23 mouse cellular contexts compared by ENCODE assay signal in genomic region chr17:79887926-79888325, GRCm38 (mm10). TPM values are rescaled to one million over a fixed set of nuclear protein-coding genes. Genes with fewer than 3 reads are reported as not detected.
DNase-seq lines count a peak whose midpoint lies in the region; ATAC-seq and TF ChIP-seq lines count a peak whose summit lies in the region.
"Had no signal": no experiment of that assay in that cellular context is flagged by ENCODE, and none has a peak within 500 bp of the region (broad histone marks: within the 10 kb centered on the region; RNA-seq: fewer than 3 reads in every experiment).

No protein-coding gene starts in this region.

- H3K36me3 ChIP-seq in midbrain, embryonic 14.5 days (ENCODE audit: control insufficient read depth, insufficient read depth, low read length) = no peaks in the 10 kb centered on the region
- no peaks in the 10 kb centered on the region for H3K36me3 ChIP-seq in midbrain, embryonic 10.5 days
- H3K36me3 ChIP-seq: embryonic facial prominence, embryonic 13.5 days; embryonic facial prominence, embryonic 15.5 days; forebrain, embryonic 10.5 days; forebrain, embryonic 12.5 days; forebrain, embryonic 15.5 days had no signal

- ATAC-seq in midbrain, embryonic 14.5 days (ENCODE audit: low FRiP score, low TSS enrichment) = no peak
- ATAC-seq: forebrain, embryonic 15.5 days had no signal

- 23% methylated on average over 1 of the region's 1 CpGs for WGBS in midbrain, embryonic 14.5 days
- 84% methylated on average over 1 of the region's 1 CpGs for WGBS in midbrain, embryonic 10.5 days

- H3K4me1 ChIP-seq in midbrain, embryonic 14.5 days (ENCODE audit: control insufficient read depth, insufficient read depth, low read length) = no peaks in the 10 kb centered on the region; the same call in 1 of the 2 replicates
- peaks cover 15% of the 10 kb centered on the region for H3K4me1 ChIP-seq in midbrain, embryonic 10.5 days

- no peaks in the 10 kb centered on the region for H3K9me3 ChIP-seq in midbrain, embryonic 14.5 days (ENCODE audit: control insufficient read depth, low read length)
- no peaks in the 10 kb centered on the region for H3K9me3 ChIP-seq in midbrain, embryonic 10.5 days (replicated peaks)
- H3K9me3 ChIP-seq: embryonic facial prominence, embryonic 13.5 days; embryonic facial prominence, embryonic 15.5 days; forebrain, embryonic 10.5 days; forebrain, embryonic 12.5 days; forebrain, embryonic 15.5 days had no signal

- TF ChIP-seq CTCF in gastrocnemius, adult 2 months (IDR thresholded peaks at IDR 0.05) = no peak
- no peak for TF ChIP-seq CTCF in brain, embryonic 14.5 days (IDR thresholded peaks at IDR 0.05; ENCODE audit: borderline replicate concordance, extremely low read depth, insufficient read depth, insufficient read length)

- peak overlapping the region; percentile 35; the same call in 1 of the 2 replicates for H3K4me3 ChIP-seq in gastrocnemius, adult 2 months
- no peak overlapping the region for H3K4me3 ChIP-seq in midbrain, embryonic 14.5 days (replicated peaks; ENCODE audit: low read depth, low read length)
- H3K4me3 ChIP-seq in midbrain, embryonic 10.5 days = no peak overlapping the region
- H3K4me3 ChIP-seq: embryonic facial prominence, embryonic 13.5 days; embryonic facial prominence, embryonic 15.5 days; erythroblast, embryonic 14.5 days; forebrain, embryonic 10.5 days; forebrain, embryonic 12.5 days; forebrain, embryonic 15.5 days had no signal

- H3K27me3 ChIP-seq in midbrain, embryonic 14.5 days (ENCODE audit: control insufficient read depth, insufficient read depth, low read length) = no peaks in the 10 kb centered on the region
- H3K27me3 ChIP-seq in midbrain, embryonic 10.5 days (ENCODE audit: low read depth, poor library complexity, severe bottlenecking) = no peaks in the 10 kb centered on the region
- H3K27me3 ChIP-seq: embryonic facial prominence, embryonic 13.5 days; embryonic facial prominence, embryonic 15.5 days; forebrain, embryonic 12.5 days; forebrain, embryonic 15.5 days had no signal

- TF ChIP-seq POLR2A in brain, embryonic 14.5 days (IDR thresholded peaks at IDR 0.05; ENCODE audit: borderline replicate concordance, extremely low read depth, insufficient read depth, insufficient read length, poor library complexity, severe bottlenecking) = no peak

- intact Hi-C loops in gastrocnemius, adult 2 months (cut with DNase I) = no loop called here

- DNase-seq in gastrocnemius, adult 2 months = no peak
- no peak for DNase-seq in gastrocnemius, postnatal 25 days
- peak; percentile 50 for DNase-seq in midbrain, embryonic 14.5 days
- DNase-seq in midbrain, embryonic 10.5 days (ENCODE audit: low spot score) = no peak
- DNase-seq in brain, embryonic 14.5 days (ENCODE audit: low read depth) = peak; percentile 46
- no peak for DNase-seq in spleen, postnatal 10 days (ENCODE audit: low spot score in 2 of 2)
- DNase-seq in lung, adult 18-20 months = no peak
- DNase-seq: adrenal gland, adult 2 months; adrenal gland, postnatal 10 days; adrenal gland, postnatal 25 days; cerebellum, adult 11 months; cerebellum, adult 18-20 months; cerebellum, adult 8-10 months; cerebellum, adult 9-11 months; cerebellum, postnatal 14 days; cerebellum, postnatal 36 days; embryo, embryonic 11 days had no signal

- H3K4me2 ChIP-seq in midbrain, embryonic 14.5 days (ENCODE audit: low read length) = no peak overlapping the region
- H3K4me2 ChIP-seq: embryonic facial prominence, embryonic 13.5 days; embryonic facial prominence, embryonic 15.5 days; forebrain, embryonic 12.5 days; forebrain, embryonic 15.5 days had no signal

- H3K9ac ChIP-seq in midbrain, embryonic 14.5 days (replicated peaks; ENCODE audit: low read length) = no peak overlapping the region
- H3K9ac ChIP-seq: embryonic facial prominence, embryonic 13.5 days; embryonic facial prominence, embryonic 15.5 days; forebrain, embryonic 12.5 days; forebrain, embryonic 15.5 days had no signal

- peak overlapping the region; percentile 73; the same call in 1 of the 2 replicates for H3K27ac ChIP-seq in gastrocnemius, adult 2 months
- no peak overlapping the region for H3K27ac ChIP-seq in midbrain, embryonic 14.5 days (replicated peaks; ENCODE audit: low read depth, low read length)
- H3K27ac ChIP-seq in midbrain, embryonic 10.5 days (replicated peaks) = no peak overlapping the region
- H3K27ac ChIP-seq: embryonic facial prominence, embryonic 13.5 days; embryonic facial prominence, embryonic 15.5 days; forebrain, embryonic 10.5 days; forebrain, embryonic 12.5 days; forebrain, embryonic 15.5 days had no signal

RNA-seq across cellular contexts. Expression of gene Atl2, which starts 8.0 kb away (rescaled TPM):
- total RNA-seq in gastrocnemius, adult 2 months (2021) = 100 to 1,000 TPM; 119 to 137 TPM
- 100 to 1,000 TPM in 1 of 2 experiments, 10 to 100 TPM in 1; 86.3 to 101 TPM for total RNA-seq in gastrocnemius, postnatal 25 days (2021)
- polyA plus RNA-seq in midbrain, embryonic 14.5 days (2014; fragmentation: Nextera tagmentation; extraction: Ambion mirVana) = 30.3 and 37.6 TPM in 2 replicates
- 36.2 and 37.7 TPM in 2 replicates for polyA plus RNA-seq in midbrain, embryonic 10.5 days (2016; fragmentation: Nextera tagmentation; extraction: Ambion mirVana)
- 27.8 and 28.9 TPM in 2 replicates for polyA plus RNA-seq in brain, embryonic 14.5 days (2012; rRNA removed)

Comparison
In these comparisons a context has a peak if more than half of its experiments do, and no peak if none do; other contexts are left out.
1. DNase-seq: peak in midbrain, embryonic 14.5 days (single experiment) and brain, embryonic 14.5 days (single experiment); none in gastrocnemius, adult 2 months (single experiment), gastrocnemius, postnatal 25 days (single experiment), midbrain, embryonic 10.5 days (single experiment), spleen, postnatal 10 days (0 of 2) and lung, adult 18-20 months (0 of 2).